Mouse (Mus musculus) liver, embryonic 14.5 days (tissue): ENCODE measurements around the gene Gbgt1. TPM values are rescaled to one million over a fixed set of nuclear protein-coding genes. Genes with fewer than 3 reads are reported as not detected.

Source experiments
- ATAC-seq: fragments of 200-750 bp; cut with Nextera tagmentation; 2 replicates; pipeline ENCODE4 v1.8.0; 2017; ENCODE audit warnings: moderate number of reproducible peaks, mild to moderate bottlenecking, moderate library complexity; ENCODE audit not compliant: insufficient read depth
- DNase-seq, 3 experiments: peaks; one replicate each; pipeline ENCODE4 v3.0.0-alpha.2; 2012 to 2013; ENCODE audit warnings: low read depth in 3 of 3, low spot score in 3 of 3
- H3K27ac ChIP-seq: fragments of 300-500 bp; sonication (generic); 2 replicates; pipeline ENCODE4 v1.5.1; 2014; ENCODE audit warnings: moderate library complexity, mild to moderate bottlenecking, control low read depth, inconsistent platforms
- H3K27me3 ChIP-seq: fragments of 300-500 bp; sonication (generic); 2 replicates; pipeline ENCODE4 v1.6.1; 2014; ENCODE audit warnings: mild to moderate bottlenecking, low read length, moderate library complexity; ENCODE audit not compliant: control insufficient read depth, insufficient read depth
- H3K36me3 ChIP-seq: fragments of 300-500 bp; sonication (generic); replicated peaks from 2 replicates; pipeline ENCODE4 v1.6.1; 2014; ENCODE audit warnings: low read depth; ENCODE audit not compliant: control insufficient read depth, insufficient read depth
- H3K4me1 ChIP-seq, 2 experiments: fragments of 200-500 bp in 1 of 2; fragments of 300-500 bp in 1 of 2; sonication (generic) in 1 of 2; replicated peaks; 2 replicates each; pipeline ENCODE4 v1.6.1; 2012 to 2014; ENCODE audit warnings: antibody characterized with exemption in 1 of 2, inconsistent platforms in 1 of 2, low read length in 1 of 2; ENCODE audit not compliant: control insufficient read depth in 2 of 2, insufficient read depth in 2 of 2
- H3K4me2 ChIP-seq: fragments of 300-500 bp; sonication (generic); 2 replicates; pipeline ENCODE4 v1.6.1; 2014; ENCODE audit warnings: low read depth, mild to moderate bottlenecking, control low read depth, moderate library complexity
- H3K4me3 ChIP-seq, 2 experiments: fragments of 200-500 bp in 1 of 2; fragments of 300-500 bp in 1 of 2; sonication (generic) in 1 of 2; 2 replicates each; pipeline ENCODE4 v1.5.1; 2012 to 2014; ENCODE audit warnings: low read depth in 2 of 2, low read length in 2 of 2, mild to moderate bottlenecking in 2 of 2, control low read depth in 1 of 2, inconsistent platforms in 1 of 2, moderate library complexity in 1 of 2; ENCODE audit not compliant: insufficient read depth in 1 of 2
- H3K9ac ChIP-seq: fragments of 300-500 bp; sonication (generic); replicated peaks from 2 replicates; pipeline ENCODE4 v1.6.1; 2014; ENCODE audit warnings: mild to moderate bottlenecking, control low read depth, moderate library complexity
- H3K9me3 ChIP-seq: fragments of 300-500 bp; sonication (generic); 2 replicates; pipeline ENCODE4 v1.6.1; 2016; ENCODE audit warnings: low read length, mixed read lengths; ENCODE audit not compliant: control insufficient read depth
- CTCF ChIP-seq: IDR thresholded peaks from 2 replicates; pipeline ENCODE4 v1.5.1; 2016; ENCODE audit warnings: antibody characterized with exemption, low read depth, control low read depth
- EP300 ChIP-seq: IDR thresholded peaks from 2 replicates; pipeline ENCODE4 v1.6.1; 2016; ENCODE audit warnings: antibody characterized with exemption, low read depth
- WGBS: fragments of 180-500 bp; shearing (Covaris S2); extraction: QIAGEN DNeasy Blood & Tissue Kit; methylation state at CpG from one replicate; pipeline ENCODE4 v1.1.7; 2014; ENCODE audit not compliant: insufficient replicate concordance; 5-methylcytosine and 5-hydroxymethylcytosine counted together
- polyA plus RNA-seq, 2 experiments: library from polyadenylated mRNA; depleted of rRNA in 1 of 2; stranded (reverse) in 1 of 2; unstranded in 1 of 2; fragments of >200 nt; fragmentation: Nextera tagmentation in 1 of 2; extraction: Ambion mirVana in 1 of 2; gene quantifications; 2 replicates each; pipeline versions ENCODE4 v1.2.1 to v1.2.3; 2012 to 2014

Gene Gbgt1
- polyA plus RNA-seq, 2 experiments: 0.29 to 0.52 TPM

DNA sequence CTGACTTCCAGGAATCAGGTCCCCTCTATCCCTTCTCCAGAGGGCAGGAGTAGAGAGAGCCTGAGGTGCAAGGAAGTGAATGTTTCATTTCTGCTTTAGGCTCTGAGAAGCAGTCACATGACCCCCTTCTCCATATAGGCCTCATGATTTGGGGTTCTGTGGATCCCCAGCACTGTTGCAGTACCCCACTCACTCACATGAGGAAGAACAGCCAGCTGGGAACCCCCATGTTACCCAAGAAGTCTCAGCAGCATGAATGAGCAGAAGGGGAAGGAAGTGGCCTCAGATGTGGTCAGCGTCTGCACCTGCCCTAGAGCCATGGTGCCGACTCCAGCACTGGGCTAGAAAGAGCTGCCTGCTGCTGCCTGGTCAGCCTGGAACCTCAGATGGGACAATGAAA is 43.3 kb downstream of the Gbgt1 start:
- DNase-seq: no peak
- no peaks in the 10 kb centered on the region for H3K36me3 ChIP-seq
- ATAC-seq: no peak
- H3K4me1 ChIP-seq: no peaks in the 10 kb centered on the region
- no peaks in the 10 kb centered on the region for H3K27me3 ChIP-seq
- H3K4me3 ChIP-seq: no peak overlapping the region
- H3K27ac ChIP-seq: no peak overlapping the region
- H3K9ac ChIP-seq: no peak overlapping the region
- TF ChIP-seq CTCF (no peak), EP300 (no peak)
- H3K4me2 ChIP-seq: no peak overlapping the region
- no peaks in the 10 kb centered on the region for H3K9me3 ChIP-seq
- WGBS: 25% methylated on average over 2 of the region's 2 CpGs

DNA sequence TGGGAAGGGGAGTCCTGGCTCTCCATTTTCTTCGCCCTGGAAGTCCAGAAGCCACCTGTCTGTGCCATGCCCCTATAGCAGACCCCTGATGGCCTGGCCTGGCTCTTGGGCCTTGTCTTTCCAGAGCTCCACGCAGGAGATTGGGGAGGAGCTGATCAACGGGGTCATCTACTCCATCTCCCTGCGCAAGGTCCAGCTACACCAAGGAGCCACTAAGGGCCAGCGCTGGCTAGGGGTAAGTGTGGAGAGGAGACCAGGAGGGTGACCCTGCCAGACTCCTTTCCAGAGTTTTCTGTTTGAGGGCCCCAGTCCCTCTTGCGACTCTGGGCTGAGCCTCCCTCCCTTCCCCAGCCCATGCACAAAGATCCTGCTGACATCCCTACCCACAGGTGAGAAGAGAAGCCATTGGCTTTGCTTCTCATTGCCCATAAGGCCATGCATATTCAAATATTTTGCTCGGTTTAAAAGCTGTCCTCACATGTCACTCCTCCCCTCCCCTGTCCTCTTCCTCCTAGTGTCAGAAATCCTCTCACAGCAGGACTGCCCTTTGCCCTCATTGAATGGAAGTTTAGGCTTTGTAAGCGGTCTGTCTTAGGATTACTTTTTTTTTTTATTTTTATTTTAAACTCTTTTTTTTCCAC is 44.0 kb downstream of the Gbgt1 start:
- no peaks in the 10 kb centered on the region for H3K9me3 ChIP-seq
- no peaks in the 10 kb centered on the region for H3K36me3 ChIP-seq
- no peaks in the 10 kb centered on the region for H3K27me3 ChIP-seq
- TF ChIP-seq CTCF: no peak
- TF ChIP-seq EP300: no peak
- no peak overlapping the region for H3K9ac ChIP-seq
- ATAC-seq (no peak), DNase-seq (no peak)
- H3K4me3 ChIP-seq: no peak overlapping the region
- no peaks in the 10 kb centered on the region for H3K4me1 ChIP-seq
- H3K4me2 ChIP-seq: no peak overlapping the region
- H3K27ac ChIP-seq: no peak overlapping the region
- WGBS: 56% methylated on average over 8 of the region's 8 CpGs

DNA sequence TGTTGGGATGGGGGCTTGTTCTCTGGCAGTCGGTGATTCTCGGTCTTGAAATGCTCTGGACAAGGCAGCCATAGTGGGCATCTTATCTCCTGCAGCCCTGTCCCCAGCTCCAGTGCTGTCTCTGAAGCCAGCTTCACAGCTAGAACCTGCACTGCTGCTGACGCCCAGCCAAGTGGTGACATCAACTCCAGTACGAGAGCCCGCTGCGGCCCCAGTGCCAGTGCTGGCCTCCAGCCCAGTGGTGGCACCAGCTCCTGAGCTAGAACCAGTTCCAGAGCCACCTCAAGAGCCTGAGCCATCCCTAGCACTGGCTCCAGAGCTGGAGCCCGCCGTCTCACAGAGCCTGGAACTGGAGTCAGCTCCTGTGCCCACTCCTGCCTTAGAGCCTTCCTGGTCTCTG is 47.2 kb downstream of the Gbgt1 start:
- no peaks in the 10 kb centered on the region for H3K27me3 ChIP-seq
- H3K27ac ChIP-seq: no peak overlapping the region
- H3K4me2 ChIP-seq: no peak overlapping the region
- no peak for ATAC-seq
- no peak overlapping the region for H3K4me3 ChIP-seq
- H3K36me3 ChIP-seq: no peaks in the 10 kb centered on the region
- no peaks in the 10 kb centered on the region for H3K9me3 ChIP-seq
- H3K4me1 ChIP-seq: no peaks in the 10 kb centered on the region
- 72% methylated on average over 8 of the region's 8 CpGs for WGBS
- no peak for TF ChIP-seq CTCF
- no peak for TF ChIP-seq EP300
- H3K9ac ChIP-seq: no peak overlapping the region
- no peak for DNase-seq

DNA sequence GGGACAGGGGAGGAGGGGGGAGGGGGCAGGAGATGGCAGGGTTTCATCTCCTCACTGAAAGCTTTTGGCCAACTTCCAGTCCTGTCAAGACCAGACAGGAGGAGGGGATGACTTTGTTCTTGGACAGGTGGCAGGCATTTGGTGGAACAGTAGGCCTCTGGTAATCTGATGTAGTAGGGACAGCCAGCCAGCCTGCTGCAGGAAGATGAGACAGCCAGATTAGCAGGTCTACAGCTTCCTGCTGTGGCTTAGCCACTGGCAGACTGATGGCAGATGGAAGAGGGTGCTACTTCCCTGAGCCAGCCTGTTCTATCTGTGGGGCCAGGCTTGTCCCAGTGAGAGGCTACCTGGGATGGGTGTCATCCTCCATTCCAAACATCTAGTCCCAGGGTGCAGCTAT is 49.3 kb downstream of the Gbgt1 start:
- no peak for ATAC-seq
- DNase-seq: no peak
- Histone ChIP-seq H3K4me1 (no peaks in the 10 kb centered on the region), H3K4me3 (no peak overlapping the region), H3K9me3 (no peaks in the 10 kb centered on the region), H3K27ac (no peak overlapping the region), H3K9ac (no peak overlapping the region), H3K4me2 (no peak overlapping the region), H3K36me3 (no peaks in the 10 kb centered on the region), H3K27me3 (no peaks in the 10 kb centered on the region)
- TF ChIP-seq EP300: no peak
- TF ChIP-seq CTCF: no peak

DNA sequence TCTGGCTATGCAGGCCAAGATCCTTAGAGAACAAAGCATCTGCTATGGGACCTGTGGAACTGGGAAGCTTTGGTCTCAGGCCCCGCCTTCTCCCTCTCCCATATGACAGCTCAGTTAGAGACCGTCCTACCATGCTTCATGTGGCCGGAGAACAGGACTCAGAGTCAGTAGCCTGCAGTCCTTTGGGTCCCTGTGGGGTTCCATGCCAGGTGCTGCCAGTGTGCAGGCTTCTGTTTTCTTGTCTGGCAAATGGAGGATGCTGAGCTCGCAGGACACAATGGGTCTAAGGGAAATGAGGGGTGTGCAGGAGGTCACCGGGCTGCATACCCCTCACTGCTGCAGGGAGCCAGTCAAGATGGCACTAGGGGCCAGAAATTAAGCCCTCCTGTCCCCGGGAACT is 49.9 kb downstream of the Gbgt1 start:
- no peaks in the 10 kb centered on the region for H3K4me1 ChIP-seq
- no peaks in the 10 kb centered on the region for H3K36me3 ChIP-seq
- H3K4me2 ChIP-seq: no peak overlapping the region
- no peak overlapping the region for H3K27ac ChIP-seq
- DNase-seq (no peak), ATAC-seq (no peak)
- TF ChIP-seq CTCF (no peak), EP300 (no peak)
- 61% methylated on average over 6 of the region's 6 CpGs for WGBS
- H3K9me3 ChIP-seq: no peaks in the 10 kb centered on the region
- H3K9ac ChIP-seq: no peak overlapping the region
- H3K4me3 ChIP-seq: no peak overlapping the region
- no peaks in the 10 kb centered on the region for H3K27me3 ChIP-seq
